Mouse (Mus musculus) lung, embryonic 15.5 days (tissue): ENCODE measurements around the gene Wdr48. TPM values are rescaled to one million over a fixed set of nuclear protein-coding genes. Genes with fewer than 3 reads are reported as not detected.

ENCODE experiments used
- ATAC-seq: fragments of 200-750 bp; cut with Nextera tagmentation; 2 replicates; pipeline ENCODE4 v1.8.0; 2017; ENCODE audit warnings: moderate number of reproducible peaks, borderline replicate concordance; ENCODE audit not compliant: low FRiP score, low TSS enrichment; ENCODE audit errors: extremely low read depth
- H3K27ac ChIP-seq: fragments of 300-500 bp; sonication (generic); 2 replicates; pipeline ENCODE4 v1.5.1; 2015; ENCODE audit warnings: moderate library complexity, mild to moderate bottlenecking, inconsistent platforms
- H3K27me3 ChIP-seq: fragments of 300-500 bp; sonication (generic); 2 replicates; pipeline ENCODE4 v1.6.1; 2015; ENCODE audit warnings: inconsistent platforms
- H3K36me3 ChIP-seq: fragments of 300-500 bp; sonication (generic); 2 replicates; pipeline ENCODE4 v1.6.1; 2015; ENCODE audit warnings: inconsistent platforms
- H3K4me1 ChIP-seq: fragments of 300-500 bp; sonication (generic); 2 replicates; pipeline ENCODE4 v1.6.1; 2015; ENCODE audit warnings: inconsistent platforms
- H3K4me2 ChIP-seq: fragments of 300-500 bp; sonication (generic); 2 replicates; pipeline ENCODE4 v1.6.1; 2015; ENCODE audit warnings: inconsistent platforms, mild to moderate bottlenecking, moderate library complexity
- H3K4me3 ChIP-seq: fragments of 300-500 bp; sonication (generic); 2 replicates; pipeline ENCODE4 v1.5.1; 2015; ENCODE audit warnings: mild to moderate bottlenecking, inconsistent platforms
- H3K9ac ChIP-seq: fragments of 300-500 bp; sonication (generic); 2 replicates; pipeline ENCODE4 v1.6.1; 2015; ENCODE audit warnings: inconsistent platforms
- H3K9me3 ChIP-seq: fragments of 300-500 bp; sonication (generic); 2 replicates; pipeline ENCODE4 v1.6.1; 2016; ENCODE audit warnings: inconsistent platforms
- WGBS: fragments of 180-500 bp; shearing (Covaris S2); methylation state at CpG from one replicate; pipeline ENCODE4 v1.1.7; 2015; 5-methylcytosine and 5-hydroxymethylcytosine counted together
- polyA plus RNA-seq: library from polyadenylated mRNA; unstranded; fragments of >200 nt; fragmentation: Nextera tagmentation; extraction: Ambion mirVana; gene quantifications from 2 replicates; pipeline ENCODE4 v1.2.1, GENCODE M21; 2015

Gene Wdr48
- polyA plus RNA-seq, 1 experiment from 2014 or later = 53.3 TPM

DNA sequence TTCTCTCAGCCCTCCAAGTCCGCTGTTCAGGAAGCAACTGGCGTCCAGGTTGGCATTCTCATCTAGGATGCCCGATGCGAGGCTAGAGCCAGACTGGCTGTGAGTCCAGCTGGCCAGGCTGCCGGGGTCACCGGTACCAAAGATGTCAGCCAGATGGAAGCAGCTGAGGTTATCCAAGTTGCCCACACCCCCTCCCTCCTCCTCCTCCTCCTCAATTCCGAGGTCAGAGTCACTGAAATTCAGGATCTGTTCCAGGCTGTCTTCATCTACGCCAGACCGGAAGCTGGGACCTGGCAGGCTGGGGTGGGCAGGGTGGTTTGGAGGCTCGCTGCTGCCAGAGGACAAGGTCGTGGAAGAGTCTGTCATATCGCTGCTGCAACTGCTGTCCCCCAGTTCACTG is 77.9 kb downstream of the Wdr48 start:
- Histone ChIP-seq H3K27ac (no peak overlapping the region), H3K36me3 (peaks cover 38% of the 10 kb centered on the region), H3K9ac (no peak overlapping the region), H3K27me3 (no peaks in the 10 kb centered on the region), H3K4me1 (peaks cover 37% of the 10 kb centered on the region), H3K4me3 (no peak overlapping the region), H3K4me2 (no peak overlapping the region), H3K9me3 (no peaks in the 10 kb centered on the region)
- WGBS = 77% methylated on average over 12 of the region's 12 CpGs
- no peak for ATAC-seq

DNA sequence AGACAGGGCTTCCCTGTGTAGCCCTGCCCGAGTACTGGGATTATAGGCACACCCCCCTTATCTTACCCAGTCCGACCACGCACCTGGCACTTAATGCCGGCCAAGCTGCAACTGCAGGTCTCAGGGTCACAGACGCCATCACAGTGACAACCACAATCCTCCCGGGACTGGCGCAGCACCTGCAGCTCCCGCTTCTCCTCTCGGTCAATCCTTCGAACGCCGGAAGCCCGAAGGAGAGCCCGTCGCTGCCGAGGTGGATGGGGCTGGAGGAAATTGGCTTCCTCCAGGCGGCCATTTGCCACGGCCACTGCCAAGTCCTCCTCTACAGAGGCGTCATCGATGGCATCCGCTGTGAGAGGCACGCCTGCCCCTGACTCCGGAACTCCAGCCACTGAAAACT is 78.6 kb downstream of the Wdr48 start:
- Histone ChIP-seq H3K4me1 (peaks cover 44% of the 10 kb centered on the region), H3K4me3 (no peak overlapping the region), H3K27ac (no peak overlapping the region), H3K27me3 (no peaks in the 10 kb centered on the region), H3K36me3 (peaks cover 38% of the 10 kb centered on the region), H3K9ac (no peak overlapping the region), H3K4me2 (no peak overlapping the region), H3K9me3 (no peaks in the 10 kb centered on the region)
- no peak for ATAC-seq
- 87% methylated on average over 23 of the region's 23 CpGs for WGBS

DNA sequence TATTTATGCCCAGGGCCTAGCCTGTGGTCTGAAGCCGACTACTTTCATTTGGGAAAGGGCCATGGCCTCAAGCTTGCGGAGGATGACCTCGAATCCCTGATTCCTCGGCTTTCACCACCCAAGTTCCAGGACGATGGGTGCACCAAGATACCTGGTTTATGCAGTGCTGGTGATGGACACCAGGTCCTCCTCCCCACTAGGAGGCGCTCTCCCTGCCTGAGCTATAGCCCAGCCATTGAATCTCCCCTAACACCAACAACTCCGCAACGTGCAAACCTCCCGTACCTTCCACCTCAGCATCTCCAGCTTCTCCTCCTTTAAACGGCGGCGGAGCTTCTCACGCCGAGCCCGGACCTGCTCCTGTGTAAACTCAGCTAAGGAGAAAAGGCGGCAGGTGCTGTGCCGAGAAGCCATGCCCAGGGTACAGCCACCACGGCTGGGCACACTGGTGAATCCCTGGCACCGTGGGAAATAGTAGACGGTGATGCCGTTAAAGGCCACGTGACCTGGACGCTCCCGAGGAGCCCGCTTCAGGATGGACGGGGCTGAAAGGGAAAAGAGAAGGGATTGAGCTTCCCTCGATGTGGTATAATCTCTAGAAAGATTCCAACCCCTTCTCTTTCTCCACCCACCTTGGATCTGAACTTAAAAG is 79.3 kb downstream of the Wdr48 start:
- Histone ChIP-seq H3K27ac (no peak overlapping the region), H3K36me3 (peaks cover 38% of the 10 kb centered on the region), H3K4me1 (peaks cover 51% of the 10 kb centered on the region), H3K4me3 (no peak overlapping the region), H3K4me2 (no peak overlapping the region), H3K27me3 (no peaks in the 10 kb centered on the region), H3K9me3 (no peaks in the 10 kb centered on the region), H3K9ac (no peak overlapping the region)
- ATAC-seq = no peak
- WGBS = 91% methylated on average over 27 of the region's 27 CpGs

DNA sequence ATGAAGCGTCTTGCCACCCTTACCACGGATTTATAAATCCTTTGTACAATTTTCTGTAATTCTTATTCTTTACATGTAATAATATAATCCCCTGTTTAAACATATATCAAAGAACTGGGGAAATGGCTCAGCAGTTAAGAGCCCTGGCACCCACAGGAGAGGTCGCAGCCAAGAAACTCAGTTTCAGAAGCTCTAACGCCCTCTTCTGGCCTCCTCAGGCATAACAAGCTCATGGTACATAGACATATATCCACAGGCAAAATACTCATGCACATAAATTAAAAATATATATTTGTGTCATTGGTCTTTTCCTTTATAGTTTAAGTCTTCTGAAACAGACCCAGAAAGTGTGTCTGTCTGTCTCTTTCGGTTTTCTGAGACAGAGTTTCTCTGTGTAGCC is 79.9 kb downstream of the Wdr48 start:
- no peak overlapping the region for H3K9ac ChIP-seq
- no peaks in the 10 kb centered on the region for H3K9me3 ChIP-seq
- H3K27me3 ChIP-seq = no peaks in the 10 kb centered on the region
- H3K27ac ChIP-seq = no peak overlapping the region
- peaks cover 38% of the 10 kb centered on the region for H3K36me3 ChIP-seq
- 78% methylated on average over 5 of the region's 5 CpGs for WGBS
- H3K4me3 ChIP-seq = no peak overlapping the region
- no peak for ATAC-seq
- peaks cover 57% of the 10 kb centered on the region for H3K4me1 ChIP-seq
- no peak overlapping the region for H3K4me2 ChIP-seq

DNA sequence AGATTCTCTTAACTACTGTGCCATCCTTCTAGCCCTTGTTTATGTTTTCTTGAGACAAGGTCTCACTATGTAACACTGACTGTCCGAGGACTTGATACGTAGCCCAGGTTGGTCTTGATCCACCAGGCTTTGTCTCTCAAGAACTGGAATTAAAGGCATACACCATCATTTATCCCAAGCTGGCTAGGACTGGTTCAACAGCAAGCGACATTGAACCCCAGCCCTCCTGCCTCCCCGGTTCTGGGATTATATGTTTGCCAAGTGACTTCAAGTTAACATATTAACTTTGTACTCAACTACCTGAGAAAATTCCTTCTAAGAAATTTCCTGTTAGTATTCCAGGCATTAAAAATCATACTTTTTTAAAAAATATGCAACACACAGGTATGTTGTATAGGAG is 80.6 kb downstream of the Wdr48 start:
- ATAC-seq = no peak
- 83% methylated on average over 4 of the region's 4 CpGs for WGBS
- H3K9me3 ChIP-seq = no peaks in the 10 kb centered on the region
- H3K4me3 ChIP-seq = no peak overlapping the region
- H3K36me3 ChIP-seq = peaks cover 38% of the 10 kb centered on the region
- H3K27me3 ChIP-seq = no peaks in the 10 kb centered on the region
- H3K4me2 ChIP-seq = no peak overlapping the region
- H3K27ac ChIP-seq = no peak overlapping the region
- H3K9ac ChIP-seq = no peak overlapping the region
- H3K4me1 ChIP-seq = peaks cover 58% of the 10 kb centered on the region

Other genes starting within 250 kb of the Wdr48 start
- gene Scn10a, start 175.6 kb upstream of the Wdr48 start, polyA plus RNA-seq = 0.04 and 0.09 TPM in 2 replicates
- not detected in 2 replicates for gene Scn11a, start 69.4 kb upstream of the Wdr48 start, polyA plus RNA-seq
- gene Gorasp1, start 42.7 kb downstream of the Wdr48 start, polyA plus RNA-seq = 31.1 and 35.6 TPM in 2 replicates
- 0.67 and 1.1 TPM in 2 replicates for gene Ttc21a, start 42.7 kb downstream of the Wdr48 start, polyA plus RNA-seq
- 8.2 and 8.7 TPM in 2 replicates for gene Csrnp1, start 89.8 kb downstream of the Wdr48 start, polyA plus RNA-seq
- gene Xirp1, start 128.7 kb downstream of the Wdr48 start, polyA plus RNA-seq = 0.96 and 1.3 TPM in 2 replicates
- 7.8 and 9.2 TPM in 2 replicates for gene Cx3cr1, start 175.0 kb downstream of the Wdr48 start, polyA plus RNA-seq
- 0.36 and 0.79 TPM in 2 replicates for gene Ccr8, start 197.2 kb downstream of the Wdr48 start, polyA plus RNA-seq
- 31.1 and 34.5 TPM in 2 replicates for gene Slc25a38, start 215.5 kb downstream of the Wdr48 start, polyA plus RNA-seq
- gene Rpsa, start 232.8 kb downstream of the Wdr48 start, polyA plus RNA-seq = 1,474 and 1,505 TPM in 2 replicates